In genomic region chr10:99893999-99894398, GRCm38 (mm10) we compare ENCODE assay signal across 30 mouse cellular contexts.
A peak's percentile ranks its signal among the peaks of the same experiment; 100 is the strongest.
DNase-seq lines count a peak whose midpoint lies in the region; ATAC-seq lines count a peak whose summit lies in the region.
"Had no signal": no experiment of that assay in that cellular context is flagged by ENCODE, and none has a peak within 500 bp of the region (broad histone marks: within the 10 kb centered on the region; RNA-seq: fewer than 3 reads in every experiment).

No protein-coding gene starts in this region.

- DNase-seq in embryonic facial prominence, embryonic 11.5 days (ENCODE audit: low spot score) = peak; percentile 42
- no peak for DNase-seq in embryonic facial prominence, embryonic 10.5 days (ENCODE audit: low spot score)
- DNase-seq in kidney, adult 18-20 months = no peak
- DNase-seq in embryo, embryonic 9.5 days (ENCODE audit: extremely low spot score) = peak; percentile 8
- DNase-seq in layer of hippocampus, adult 9-10 months (ENCODE audit: low spot score) = no peak
- no peak for DNase-seq in layer of hippocampus, adult 11-12 months (ENCODE audit: low spot score)
- DNase-seq: adrenal gland, adult 8-10 months; cerebellum, adult 2 months; cerebellum, postnatal 36 days; heart, postnatal 14 days; left cerebral cortex, postnatal 4 days; lung, postnatal 36 days; right cerebral cortex, postnatal 4 days; thymus, adult 18-20 months; thymus, postnatal 25 days had no signal

- H3K27me3 ChIP-seq in embryonic facial prominence, embryonic 11.5 days (ENCODE audit: control insufficient read depth, insufficient read depth, low read length) = no peaks in the 10 kb centered on the region
- H3K27me3 ChIP-seq in embryonic facial prominence, embryonic 10.5 days (replicated peaks; ENCODE audit: low read depth, poor library complexity, severe bottlenecking) = no peaks in the 10 kb centered on the region
- H3K27me3 ChIP-seq in kidney, embryonic 15.5 days = no peaks in the 10 kb centered on the region
- H3K27me3 ChIP-seq in kidney, embryonic 16.5 days (ENCODE audit: insufficient read depth, low read length) = no peaks in the 10 kb centered on the region
- H3K27me3 ChIP-seq: CH12.LX; embryonic facial prominence, embryonic 12.5 days; forebrain, embryonic 15.5 days; hindbrain, embryonic 15.5 days; lung, embryonic 15.5 days; neural tube, embryonic 13.5 days had no signal

- H3K4me1 ChIP-seq in embryonic facial prominence, embryonic 11.5 days (ENCODE audit: control insufficient read depth, insufficient read depth, low read length) = no peaks in the 10 kb centered on the region
- peaks cover 19% of the 10 kb centered on the region for H3K4me1 ChIP-seq in embryonic facial prominence, embryonic 10.5 days
- H3K4me1 ChIP-seq in kidney, embryonic 15.5 days = 0 out of 2 replicates have a peak, but pooled peaks cover 7% of the 10 kb centered on the region
- H3K4me1 ChIP-seq in kidney, embryonic 16.5 days (ENCODE audit: insufficient read depth, low read length) = peaks cover 7% of the 10 kb centered on the region; the same call in 1 of the 2 replicates
- H3K4me1 ChIP-seq: embryonic facial prominence, embryonic 12.5 days; forebrain, embryonic 15.5 days; hindbrain, embryonic 10.5 days; hindbrain, embryonic 15.5 days; lung, embryonic 15.5 days; neural tube, embryonic 13.5 days had no signal

- H3K27ac ChIP-seq in embryonic facial prominence, embryonic 11.5 days (replicated peaks; ENCODE audit: low read depth, low read length) = no peak overlapping the region
- H3K27ac ChIP-seq in embryonic facial prominence, embryonic 10.5 days (replicated peaks) = no peak overlapping the region
- 0 out of 2 replicates have a peak overlapping the region, but pooled peaks have one; percentile 3 for H3K27ac ChIP-seq in kidney, embryonic 15.5 days
- no peak overlapping the region for H3K27ac ChIP-seq in kidney, embryonic 16.5 days (ENCODE audit: low read length)
- H3K27ac ChIP-seq: embryonic facial prominence, embryonic 12.5 days; forebrain, embryonic 15.5 days; hindbrain, embryonic 10.5 days; hindbrain, embryonic 15.5 days; layer of hippocampus, adult 2 months; liver, embryonic 14.5 days; lung, embryonic 15.5 days; neural tube, embryonic 13.5 days; stomach, postnatal 0 days had no signal

- H3K36me3 ChIP-seq in embryonic facial prominence, embryonic 11.5 days (replicated peaks; ENCODE audit: control insufficient read depth, insufficient read depth, low read depth, low read length) = no peaks in the 10 kb centered on the region
- no peaks in the 10 kb centered on the region for H3K36me3 ChIP-seq in embryonic facial prominence, embryonic 10.5 days (replicated peaks)
- H3K36me3 ChIP-seq in kidney, embryonic 15.5 days = no peaks in the 10 kb centered on the region
- no peaks in the 10 kb centered on the region for H3K36me3 ChIP-seq in kidney, embryonic 16.5 days (ENCODE audit: insufficient read depth, low read length)
- H3K36me3 ChIP-seq: embryonic facial prominence, embryonic 12.5 days; forebrain, embryonic 15.5 days; hindbrain, embryonic 10.5 days; hindbrain, embryonic 15.5 days; lung, embryonic 15.5 days; neural tube, embryonic 13.5 days had no signal

- ATAC-seq in embryonic facial prominence, embryonic 11.5 days (replicated peaks; ENCODE audit: insufficient number of reproducible peaks, low FRiP score, low TSS enrichment, low read depth) = no peak
- peak; percentile 60; the same call in 1 of the 2 replicates for ATAC-seq in kidney, embryonic 15.5 days (replicated peaks; ENCODE audit: low FRiP score)
- peak; percentile 59; the same call in 1 of the 2 replicates for ATAC-seq in kidney, embryonic 16.5 days (ENCODE audit: low FRiP score, low TSS enrichment)
- ATAC-seq: forebrain, embryonic 15.5 days; inflammation-experienced regulatory T-cells, adult 6 months had no signal

- no peak overlapping the region for H3K9ac ChIP-seq in embryonic facial prominence, embryonic 11.5 days (replicated peaks; ENCODE audit: low read length)
- no peak overlapping the region for H3K9ac ChIP-seq in kidney, embryonic 15.5 days
- no peak overlapping the region for H3K9ac ChIP-seq in kidney, embryonic 16.5 days (replicated peaks; ENCODE audit: low read length)
- H3K9ac ChIP-seq: embryonic facial prominence, embryonic 12.5 days; forebrain, embryonic 15.5 days; hindbrain, embryonic 15.5 days; liver, embryonic 14.5 days; lung, embryonic 15.5 days; neural tube, embryonic 13.5 days had no signal

- H3K4me3 ChIP-seq in embryonic facial prominence, embryonic 11.5 days (ENCODE audit: low read depth, low read length) = no peak overlapping the region
- H3K4me3 ChIP-seq in embryonic facial prominence, embryonic 10.5 days = no peak overlapping the region
- no peak overlapping the region for H3K4me3 ChIP-seq in kidney, embryonic 15.5 days (replicated peaks)
- no peak overlapping the region for H3K4me3 ChIP-seq in kidney, embryonic 16.5 days (ENCODE audit: low read length)
- H3K4me3 ChIP-seq: embryonic facial prominence, embryonic 12.5 days; forebrain, embryonic 15.5 days; hindbrain, embryonic 10.5 days; hindbrain, embryonic 15.5 days; layer of hippocampus, adult 2 months; lung, embryonic 15.5 days; myocyte; neural tube, embryonic 13.5 days had no signal

- WGBS in embryonic facial prominence, embryonic 11.5 days = 23% methylated on average over 3 of the region's 3 CpGs
- WGBS in embryonic facial prominence, embryonic 10.5 days = 28% methylated on average over 3 of the region's 3 CpGs
- 18% methylated on average over 3 of the region's 3 CpGs for WGBS in kidney, embryonic 15.5 days
- 22% methylated on average over 3 of the region's 3 CpGs for WGBS in kidney, embryonic 16.5 days

- no peak overlapping the region for H3K4me2 ChIP-seq in embryonic facial prominence, embryonic 11.5 days (ENCODE audit: low read depth, low read length)
- H3K4me2 ChIP-seq in kidney, embryonic 15.5 days = no peak overlapping the region
- H3K4me2 ChIP-seq in kidney, embryonic 16.5 days (replicated peaks; ENCODE audit: low read depth, low read length) = no peak overlapping the region
- H3K4me2 ChIP-seq: embryonic facial prominence, embryonic 12.5 days; forebrain, embryonic 15.5 days; hindbrain, embryonic 15.5 days; lung, embryonic 15.5 days; midbrain, embryonic 11.5 days; neural tube, embryonic 13.5 days had no signal

- H3K9me3 ChIP-seq in embryonic facial prominence, embryonic 11.5 days (replicated peaks; ENCODE audit: control insufficient read depth, low read length) = no peaks in the 10 kb centered on the region
- H3K9me3 ChIP-seq in embryonic facial prominence, embryonic 10.5 days = no peaks in the 10 kb centered on the region
- no peaks in the 10 kb centered on the region for H3K9me3 ChIP-seq in kidney, embryonic 15.5 days (replicated peaks)
- H3K9me3 ChIP-seq in kidney, embryonic 16.5 days (ENCODE audit: low read length) = no peaks in the 10 kb centered on the region
- H3K9me3 ChIP-seq: embryonic facial prominence, embryonic 12.5 days; forebrain, embryonic 15.5 days; hindbrain, embryonic 10.5 days; hindbrain, embryonic 15.5 days; lung, embryonic 15.5 days; neural tube, embryonic 13.5 days had no signal

Comparison
In these comparisons a context has a peak if more than half of its experiments do, and no peak if none do; other contexts are left out.
1. DNase-seq: peak in embryonic facial prominence, embryonic 11.5 days (single experiment) and embryo, embryonic 9.5 days (single experiment); none in embryonic facial prominence, embryonic 10.5 days (single experiment), kidney, adult 18-20 months (single experiment), layer of hippocampus, adult 9-10 months (single experiment) and layer of hippocampus, adult 11-12 months (single experiment).